Mouse (Mus musculus) right cerebral cortex, adult 18-20 months (tissue): ENCODE data around the gene Dvl3.
"Not testable (repeated sequence)": the region's sequence is repeated elsewhere in the genome, so short reads cannot be mapped to it uniquely, and the experiment has no call there.

Source experiments
- DNase-seq: peaks from one replicate; pipeline ENCODE4 v3.0.0; 2022; ENCODE audit warnings: mixed read lengths

Dvl3 gene

DNA sequence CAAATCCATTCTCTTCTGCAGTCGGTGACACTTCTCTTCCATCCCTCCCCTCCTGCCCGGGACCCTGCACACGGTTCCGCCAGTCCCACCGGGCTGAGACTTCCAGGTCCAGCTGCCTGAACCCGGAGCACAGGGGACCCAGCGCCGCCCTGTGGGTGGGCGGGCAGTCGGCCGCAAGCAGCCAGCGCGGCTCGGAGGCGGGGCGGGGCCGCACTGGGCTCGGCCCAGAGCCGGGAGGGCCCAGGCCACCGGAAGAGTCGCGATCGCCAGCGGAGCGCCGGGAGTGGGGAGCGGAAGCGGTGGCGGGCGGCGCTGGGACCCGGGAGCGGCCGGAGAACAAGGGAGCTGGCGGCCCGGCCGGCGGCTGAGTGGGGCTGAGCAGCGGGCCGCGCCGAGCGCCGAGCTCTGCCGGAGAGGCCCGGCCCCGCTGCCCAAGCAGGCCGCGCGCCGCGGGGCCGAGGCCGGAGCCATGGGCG lies at the start of gene Dvl3:
Dvl3 (plus strand) TSS at position 257 of the 476 bp plus-strand sequence.
- DNase-seq: peak; percentile 92

DNA sequence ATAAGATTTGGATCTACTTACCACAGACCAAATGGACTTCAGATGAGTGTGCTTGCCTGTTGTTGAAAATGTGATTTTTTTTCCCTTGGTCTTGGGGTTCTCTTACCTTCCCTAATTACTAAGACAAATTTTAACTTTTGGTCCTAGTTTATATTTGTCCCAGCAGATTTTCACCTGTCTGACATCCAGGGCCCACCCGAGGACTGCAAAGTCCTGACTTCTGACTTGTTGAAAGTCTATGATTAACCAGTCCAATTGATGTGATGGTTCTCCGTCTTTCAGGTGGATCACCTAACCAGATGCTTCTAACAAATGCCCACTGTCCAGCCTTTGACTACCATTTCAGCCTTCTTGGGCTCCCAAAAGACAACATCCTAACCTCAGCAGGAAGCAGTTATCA lies 45.8 kb upstream of the Dvl3 start:
- no peak for DNase-seq

DNA sequence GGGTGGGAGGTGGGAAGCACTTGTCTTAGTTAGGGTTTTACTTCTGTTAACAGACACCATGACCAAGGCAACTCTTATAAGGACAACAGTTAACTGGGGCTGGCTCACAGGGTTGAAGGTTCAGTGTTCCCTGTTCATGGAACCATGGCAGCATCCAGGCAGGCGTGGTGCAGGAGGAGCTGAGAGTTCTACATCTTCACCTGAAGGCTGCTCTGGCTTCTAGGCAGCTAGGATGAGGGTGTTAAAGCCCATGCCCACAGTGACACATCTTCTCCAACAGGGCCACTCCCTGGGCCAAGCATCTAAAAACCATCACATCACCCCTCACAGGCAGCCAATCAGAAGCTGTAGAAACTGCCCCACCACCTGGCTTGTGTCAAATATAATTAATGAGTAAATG lies 45.1 kb upstream of the Dvl3 start:
- DNase-seq: no peak

DNA sequence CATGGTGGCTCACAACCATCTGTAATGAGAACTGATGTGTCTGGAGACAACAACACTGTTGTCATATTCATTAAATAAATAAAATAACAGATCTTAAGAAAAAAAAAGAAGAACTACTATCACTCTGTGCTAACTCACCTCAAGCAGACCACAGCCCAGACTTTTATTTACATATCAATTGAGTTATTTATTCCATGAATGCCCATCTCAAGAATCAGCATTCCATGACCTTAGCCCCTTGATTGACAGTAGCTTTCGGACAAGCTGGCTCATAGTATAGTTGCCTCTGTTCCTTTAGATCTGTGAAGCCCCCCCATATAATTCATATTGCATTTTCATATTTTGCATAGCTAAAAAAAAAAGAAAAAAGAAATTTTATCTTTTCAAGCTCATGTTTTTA lies 43.0 kb upstream of the Dvl3 start:
- no peak for DNase-seq

DNA sequence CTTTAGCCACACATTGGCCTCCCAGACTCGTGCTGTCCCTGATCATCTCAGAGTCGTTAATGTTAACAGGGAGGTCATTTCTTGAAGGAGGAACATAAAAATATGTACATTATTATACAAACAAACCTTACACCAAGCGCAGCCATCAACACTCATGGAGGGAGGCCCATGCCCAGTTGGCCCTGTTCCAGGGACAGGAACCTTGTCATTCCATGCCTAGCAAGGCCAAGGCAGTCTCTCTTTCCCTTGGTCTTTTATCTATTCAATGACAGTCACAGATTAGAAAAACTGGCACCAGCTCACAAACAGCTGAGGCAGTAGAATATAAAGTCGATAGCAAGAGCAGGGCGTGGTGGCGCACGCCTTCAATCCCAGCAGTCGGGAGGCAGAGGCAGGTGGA lies 42.6 kb upstream of the Dvl3 start:
- no peak for DNase-seq

DNA sequence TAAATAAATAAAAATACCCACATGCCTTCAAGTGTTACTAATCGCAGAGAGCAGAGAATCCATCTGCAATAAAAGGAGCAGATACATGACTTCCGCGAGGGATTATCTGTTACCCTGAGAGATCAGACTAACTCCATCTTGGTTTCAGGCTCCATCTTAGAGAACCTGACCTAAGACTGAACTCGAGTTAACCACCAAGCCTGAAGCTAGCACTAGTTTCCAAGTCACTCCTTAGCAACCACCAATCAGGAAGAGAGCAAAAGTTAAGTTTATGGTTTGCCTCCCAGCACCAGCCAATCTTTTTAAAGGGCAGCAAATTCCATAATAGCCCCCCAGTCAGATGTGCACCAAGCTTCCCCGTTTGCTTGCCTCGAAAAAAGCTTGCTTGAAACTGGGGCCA lies 42.0 kb upstream of the Dvl3 start:
- DNase-seq: no peak

DNA sequence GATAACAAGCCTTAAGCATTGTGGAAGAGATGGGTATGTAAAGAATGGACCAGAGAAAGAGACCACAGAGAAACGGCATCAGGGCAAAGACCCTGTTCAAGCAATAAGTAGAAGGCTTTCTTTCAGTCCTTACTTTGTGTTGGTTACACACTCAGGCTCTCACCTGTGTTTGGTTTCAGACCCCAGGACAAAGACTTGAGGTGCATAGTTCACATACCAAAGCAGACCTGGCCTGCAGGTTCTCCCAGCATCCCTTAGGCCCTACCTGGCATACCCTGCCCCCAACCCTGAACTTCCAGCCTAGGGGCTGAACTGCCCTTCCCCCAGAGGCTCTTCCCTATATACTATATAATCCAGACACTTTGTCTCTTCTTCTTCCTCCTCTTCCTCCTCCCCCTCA lies 41.4 kb upstream of the Dvl3 start:
- no peak for DNase-seq

DNA sequence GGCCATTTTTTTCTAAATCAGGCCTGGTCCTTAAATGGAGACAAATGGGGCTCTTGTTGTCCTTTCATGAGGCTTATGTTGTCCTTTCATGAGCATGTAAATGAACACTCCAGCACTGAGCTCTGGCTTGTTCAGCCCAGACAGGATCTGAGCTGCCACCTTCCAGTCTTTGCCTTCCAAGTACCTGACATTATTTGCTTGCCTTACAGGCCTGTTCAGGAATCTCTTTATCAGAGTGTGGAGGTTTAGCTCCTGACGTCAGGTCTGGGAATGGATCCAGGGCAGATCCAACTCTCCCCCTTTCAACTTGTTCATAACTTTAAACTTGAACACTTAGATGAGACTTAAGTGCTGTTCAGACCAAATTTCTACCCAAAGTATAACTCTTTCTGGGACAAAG lies 39.9 kb upstream of the Dvl3 start:
- DNase-seq: no peak

DNA sequence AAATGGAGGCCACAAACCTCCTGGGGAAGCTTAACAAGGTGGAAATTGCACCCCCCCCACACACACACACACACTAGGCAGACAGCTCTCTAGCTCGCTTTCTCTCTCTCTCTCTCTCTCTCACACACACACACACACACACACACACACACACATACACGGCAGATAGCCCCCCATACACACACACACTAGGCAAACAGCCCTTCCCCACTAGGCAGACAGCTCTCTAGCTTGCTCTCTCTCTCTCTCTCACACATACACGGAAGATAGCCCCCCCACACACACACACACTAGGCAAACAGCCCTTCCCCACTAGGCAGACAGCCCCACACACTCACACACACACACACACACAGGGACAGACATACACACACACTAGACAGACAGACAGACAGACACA lies 39.5 kb upstream of the Dvl3 start:
- no peak for DNase-seq

DNA sequence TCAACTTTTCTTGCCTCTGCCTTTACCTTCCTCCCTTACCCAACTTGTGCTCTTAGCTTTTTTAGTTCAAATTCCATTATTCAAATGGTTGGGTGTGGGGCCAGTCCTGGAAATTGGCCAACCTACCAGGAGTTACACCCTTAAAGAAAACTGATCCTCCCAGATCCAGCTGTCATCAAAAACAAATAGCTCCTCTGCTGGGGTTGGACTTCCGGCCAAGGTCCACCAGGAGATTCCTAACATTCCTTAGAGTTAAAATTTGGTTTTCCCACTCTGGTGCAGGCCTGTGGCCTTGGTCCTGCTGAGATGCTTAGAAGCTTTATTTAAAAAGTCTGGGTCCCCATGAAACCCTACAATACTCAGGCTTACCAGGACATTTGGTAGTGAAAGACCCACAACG lies 38.3 kb upstream of the Dvl3 start:
- no peak for DNase-seq

DNA sequence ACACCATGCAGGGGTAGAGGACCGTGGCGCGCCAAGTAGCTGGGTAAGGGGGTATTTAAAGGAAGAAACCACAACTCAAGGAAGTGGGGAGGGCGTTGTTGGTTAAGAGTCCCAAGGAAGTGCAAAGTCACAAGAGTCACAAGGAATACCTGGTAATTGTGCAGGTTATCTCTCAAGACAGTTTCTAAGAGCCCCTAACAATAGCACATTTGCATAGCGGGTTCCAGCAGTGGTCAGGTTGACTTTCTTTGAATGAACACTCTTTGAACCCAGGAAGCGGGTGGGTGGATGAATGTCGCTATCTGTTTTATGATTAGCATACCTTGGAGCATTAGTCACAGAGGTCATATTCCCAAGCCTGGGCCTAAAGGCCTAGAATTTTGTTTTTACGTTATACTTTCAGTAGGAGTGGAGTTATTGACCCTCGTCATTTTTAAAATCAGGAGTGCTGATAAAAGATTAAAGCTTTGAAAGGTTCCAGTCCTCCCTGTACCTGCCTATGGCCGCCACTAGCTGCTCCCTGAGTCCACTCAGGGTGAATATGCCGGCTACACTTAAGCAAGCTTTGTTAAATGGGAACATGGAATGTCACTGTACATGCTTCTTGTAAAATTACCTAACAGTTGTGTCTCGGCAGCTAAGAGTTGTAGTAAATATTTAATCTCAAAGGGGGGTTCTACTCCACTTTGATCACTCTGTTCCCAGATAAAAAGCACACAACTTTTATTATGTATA lies 37.6 kb upstream of the Dvl3 start:
- not testable (repeated sequence) for DNase-seq

DNA sequence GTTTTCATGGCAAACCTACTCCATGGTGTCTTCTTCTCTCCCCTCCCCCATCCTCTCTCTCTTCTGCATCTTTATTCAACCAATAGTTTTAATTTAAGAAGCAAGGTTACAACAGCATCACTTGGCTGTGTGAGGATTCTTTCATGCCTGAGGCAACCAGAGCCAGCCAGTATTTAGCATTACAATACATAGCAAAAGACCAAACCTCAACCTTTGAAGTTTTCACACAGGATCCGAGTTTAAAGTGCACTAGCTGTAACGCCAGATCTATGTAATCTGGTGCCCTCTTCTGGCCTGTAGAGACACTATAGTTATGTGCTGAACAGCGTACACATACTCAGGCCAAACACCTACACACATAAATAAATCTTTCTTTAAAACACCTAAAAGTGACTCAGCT lies 36.7 kb upstream of the Dvl3 start:
- DNase-seq: no peak

DNA sequence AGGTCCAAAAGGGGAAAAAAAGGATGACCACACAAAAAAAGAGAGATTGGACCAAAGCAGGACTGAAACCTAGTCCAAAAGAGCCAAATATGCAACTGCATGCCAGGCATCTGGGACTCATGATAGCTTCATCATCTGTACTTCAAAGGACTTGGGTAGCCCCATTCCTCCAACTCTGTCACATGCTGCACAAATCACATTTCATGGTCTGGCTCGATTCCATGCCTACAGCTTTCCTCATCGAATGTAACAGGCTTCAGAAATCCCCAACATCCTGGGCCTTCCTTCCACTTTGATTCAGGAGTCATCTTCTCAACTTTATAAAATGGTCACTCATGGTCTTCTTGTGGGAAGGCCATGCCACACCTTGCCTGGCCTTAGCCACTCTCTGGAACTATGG lies 35.0 kb upstream of the Dvl3 start:
- no peak for DNase-seq

DNA sequence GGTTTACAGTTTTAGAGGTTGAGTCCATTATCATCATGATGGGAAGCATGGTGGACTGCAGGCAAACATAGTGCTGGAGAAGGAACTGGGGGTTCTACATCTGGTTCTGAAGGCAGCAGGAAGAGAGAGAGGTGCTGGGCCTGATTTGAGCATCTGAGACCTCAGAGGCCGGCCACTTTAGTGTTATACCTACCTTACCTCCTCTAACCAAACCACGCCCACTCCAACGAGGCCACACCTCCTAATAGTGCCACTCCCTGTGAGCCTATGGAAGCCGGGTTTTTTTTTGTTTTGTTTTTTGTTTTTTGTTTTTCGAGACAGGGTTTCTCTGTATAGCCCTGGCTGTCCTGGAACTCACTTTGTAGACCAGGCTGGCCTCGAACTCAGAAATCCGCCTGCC lies 33.1 kb upstream of the Dvl3 start:
- not testable (repeated sequence) for DNase-seq

DNA sequence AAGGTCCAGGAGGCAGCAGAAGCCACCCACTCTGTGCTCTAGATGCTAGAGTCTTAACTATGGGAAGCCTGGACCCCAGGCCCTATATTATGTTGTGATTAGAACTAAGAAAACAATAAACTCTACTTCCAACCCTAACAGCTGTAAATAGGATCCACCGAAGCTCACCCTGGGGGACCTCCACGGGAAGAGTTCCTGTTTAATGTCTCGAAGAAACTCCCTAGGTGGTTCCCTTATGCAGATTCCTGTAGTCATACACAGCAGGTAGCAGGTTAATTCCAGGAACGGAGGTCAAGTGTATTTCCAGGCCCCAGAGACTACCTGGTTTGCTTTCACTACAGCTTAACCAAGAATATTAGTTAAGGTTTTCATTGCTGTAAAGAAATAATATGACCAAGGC lies 31.7 kb upstream of the Dvl3 start:
- no peak for DNase-seq

DNA sequence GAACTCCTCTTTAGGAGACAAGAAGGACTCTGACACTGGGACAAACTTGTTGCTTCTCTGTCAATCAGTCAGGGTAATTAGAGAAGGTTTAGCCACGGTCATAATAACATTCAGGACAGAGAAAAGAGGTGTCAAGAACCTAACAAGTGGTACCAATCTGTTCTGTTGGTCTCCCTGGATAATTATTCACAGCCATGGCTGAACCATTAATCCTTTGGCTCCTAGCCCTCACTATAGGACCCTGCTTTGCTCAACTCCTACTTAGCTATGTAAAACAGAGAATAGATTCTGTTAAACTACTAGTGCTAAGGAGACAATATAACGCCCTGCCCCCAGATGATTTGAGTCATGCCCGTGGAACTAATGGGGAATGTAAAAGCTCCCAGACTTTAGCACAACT lies 30.7 kb upstream of the Dvl3 start:
- no peak for DNase-seq

DNA sequence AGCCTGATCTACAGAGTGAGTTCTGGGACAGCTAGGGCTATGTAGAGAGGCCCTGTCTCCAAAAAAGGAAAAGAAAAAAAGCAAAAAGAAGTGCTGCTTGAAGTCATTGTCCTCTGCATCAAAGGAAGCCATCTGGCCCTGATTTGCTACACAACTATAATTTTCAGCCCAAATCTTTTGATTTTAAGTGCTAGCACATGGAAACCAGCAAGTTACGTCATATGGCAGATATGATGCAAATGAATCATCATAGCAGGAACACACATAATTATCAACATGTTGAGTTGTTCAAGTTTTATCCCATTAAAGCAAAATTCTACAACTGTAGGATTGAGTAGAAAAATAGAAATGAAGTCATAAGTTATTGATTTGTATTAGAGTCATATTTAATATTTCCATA lies 28.6 kb upstream of the Dvl3 start:
- DNase-seq: no peak

DNA sequence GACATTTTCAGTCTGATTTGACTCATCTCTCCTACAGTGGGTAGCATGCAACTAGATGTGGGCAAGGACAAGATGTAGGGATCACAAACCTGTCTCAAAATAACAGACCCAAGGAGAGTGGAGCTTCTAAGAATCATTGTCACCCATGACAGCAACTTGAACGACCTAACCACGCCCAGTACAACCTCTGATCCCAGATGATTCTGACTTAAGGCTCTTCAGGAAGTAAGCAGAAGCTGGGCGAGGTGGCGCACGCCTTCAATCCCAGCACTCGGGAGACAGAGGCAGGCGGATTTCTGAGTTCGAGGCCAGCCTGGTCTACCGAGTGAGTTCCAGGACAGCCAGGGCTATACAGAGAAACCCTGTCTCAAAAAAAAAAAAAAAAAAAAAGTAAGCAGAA lies 28.0 kb upstream of the Dvl3 start:
- not testable (repeated sequence) for DNase-seq

DNA sequence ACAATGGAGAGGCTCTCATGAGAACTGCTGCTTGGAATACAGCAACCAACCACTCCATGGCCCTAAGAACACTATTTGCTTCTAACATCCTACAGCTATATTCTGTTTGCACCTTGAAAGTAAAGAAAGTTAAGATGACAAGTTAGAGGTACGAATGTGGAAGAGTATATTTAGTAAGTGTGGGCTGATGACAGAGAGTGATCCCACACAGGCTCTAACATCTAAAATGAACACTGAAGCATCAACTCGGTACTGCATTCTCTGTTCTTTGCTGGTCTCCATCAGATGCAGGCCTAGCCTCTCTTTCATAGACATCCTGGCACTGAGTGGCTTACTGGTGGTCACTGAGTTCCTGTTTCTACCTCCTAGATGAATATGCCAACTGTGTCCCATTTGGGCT lies 27.5 kb upstream of the Dvl3 start:
- no peak for DNase-seq

DNA sequence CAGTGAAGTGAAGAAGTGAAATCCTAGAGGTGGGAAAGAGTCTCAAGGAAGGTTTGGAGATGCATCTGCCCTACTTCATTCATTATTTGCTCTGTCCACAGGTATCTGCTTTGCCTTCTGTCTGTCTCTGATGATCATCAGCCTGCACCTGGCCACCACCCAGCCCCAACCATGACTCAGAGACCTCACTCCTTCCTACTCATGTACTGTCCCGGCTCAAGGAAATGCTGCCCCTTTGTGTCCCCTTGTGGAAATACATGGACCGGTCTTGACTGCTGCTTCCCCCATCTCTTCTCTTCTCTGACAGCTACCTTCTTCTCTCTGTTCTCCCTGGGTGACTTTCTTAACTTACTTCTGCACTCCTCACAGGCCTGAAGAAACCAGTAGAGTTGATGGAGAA lies 26.2 kb upstream of the Dvl3 start:
- DNase-seq: no peak

DNA sequence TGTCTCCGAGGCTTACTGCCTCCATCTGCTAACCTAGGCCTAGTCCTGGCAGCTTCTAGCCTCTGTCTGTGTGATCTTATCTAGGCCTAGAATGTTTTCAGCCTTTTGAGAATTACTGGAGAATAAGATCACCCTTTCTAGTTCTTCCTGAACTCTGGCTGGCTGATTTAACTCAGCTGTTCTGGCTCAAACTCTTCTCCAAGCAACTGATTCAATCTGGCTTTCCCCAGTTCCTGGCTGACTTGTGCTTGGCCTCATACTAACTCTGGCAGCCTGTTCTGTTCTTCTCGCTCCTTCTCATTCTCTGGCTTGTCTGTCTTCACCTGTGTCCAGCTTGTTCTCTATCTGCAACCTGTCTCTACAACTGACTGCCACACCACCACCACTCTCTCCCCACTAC lies 25.5 kb upstream of the Dvl3 start:
- no peak for DNase-seq

DNA sequence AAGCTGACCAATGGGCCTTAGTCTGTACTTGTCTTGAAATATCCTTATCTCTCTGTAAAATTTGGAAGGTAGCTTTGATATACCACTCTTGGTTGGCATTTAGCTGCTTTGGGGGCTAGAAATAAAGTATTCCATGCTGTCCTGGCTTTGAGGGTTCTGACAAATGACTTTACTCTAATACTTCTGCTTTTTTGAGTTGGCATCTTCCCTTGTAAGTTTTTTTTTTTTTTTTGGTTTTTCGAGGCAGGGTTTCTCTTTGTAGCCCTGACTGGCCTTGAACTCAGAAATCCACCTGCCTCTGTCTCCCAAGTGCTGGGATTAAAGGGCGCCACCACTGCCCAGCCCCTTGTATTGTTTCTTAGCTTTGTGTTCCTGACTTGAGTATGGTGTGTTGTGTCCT lies 23.3 kb upstream of the Dvl3 start:
- DNase-seq: no peak

DNA sequence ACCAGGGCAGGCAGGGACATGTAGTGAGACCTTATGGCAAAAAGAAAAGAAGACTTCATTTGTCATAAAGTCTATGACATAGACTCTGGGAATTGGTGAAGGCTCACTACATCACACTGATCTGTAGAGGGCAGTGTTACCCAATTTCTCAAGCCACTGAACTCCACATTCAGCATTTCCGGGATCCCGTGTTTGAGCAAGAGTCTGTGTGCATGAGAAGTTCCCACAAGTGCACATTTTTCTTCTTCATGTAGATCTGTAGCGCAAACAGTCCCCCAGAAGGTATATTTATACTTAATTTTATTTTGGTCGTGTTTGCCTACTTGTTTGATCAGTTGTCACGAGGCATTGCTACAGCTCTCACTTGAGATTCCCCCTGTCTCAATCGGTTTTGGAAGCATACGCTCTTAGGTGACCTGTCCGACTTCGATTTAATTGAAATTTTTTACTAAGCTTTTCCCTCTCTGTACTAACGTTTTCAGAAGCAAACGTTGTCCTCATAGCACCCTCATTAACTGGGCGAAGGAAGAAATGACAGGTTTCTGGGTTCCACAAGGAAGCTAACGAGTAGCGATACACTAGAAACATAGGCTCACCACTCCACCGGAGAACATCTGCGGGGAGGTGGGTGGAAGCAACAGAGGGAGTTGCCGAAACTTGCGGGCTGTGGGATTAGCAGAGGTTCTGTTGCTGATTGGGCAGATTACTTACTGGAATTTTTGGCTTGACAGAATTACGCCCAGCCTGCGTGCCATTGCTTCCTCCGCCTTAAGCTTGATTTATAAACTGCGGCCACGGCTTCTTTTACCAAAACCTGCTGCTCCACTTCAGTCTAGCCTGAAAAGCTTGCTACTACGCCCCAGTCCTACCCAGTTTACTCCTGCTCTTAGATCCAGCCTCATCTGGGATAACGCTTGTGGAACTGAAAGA lies 19.8 kb upstream of the Dvl3 start:
- peak; percentile 66 for DNase-seq

DNA sequence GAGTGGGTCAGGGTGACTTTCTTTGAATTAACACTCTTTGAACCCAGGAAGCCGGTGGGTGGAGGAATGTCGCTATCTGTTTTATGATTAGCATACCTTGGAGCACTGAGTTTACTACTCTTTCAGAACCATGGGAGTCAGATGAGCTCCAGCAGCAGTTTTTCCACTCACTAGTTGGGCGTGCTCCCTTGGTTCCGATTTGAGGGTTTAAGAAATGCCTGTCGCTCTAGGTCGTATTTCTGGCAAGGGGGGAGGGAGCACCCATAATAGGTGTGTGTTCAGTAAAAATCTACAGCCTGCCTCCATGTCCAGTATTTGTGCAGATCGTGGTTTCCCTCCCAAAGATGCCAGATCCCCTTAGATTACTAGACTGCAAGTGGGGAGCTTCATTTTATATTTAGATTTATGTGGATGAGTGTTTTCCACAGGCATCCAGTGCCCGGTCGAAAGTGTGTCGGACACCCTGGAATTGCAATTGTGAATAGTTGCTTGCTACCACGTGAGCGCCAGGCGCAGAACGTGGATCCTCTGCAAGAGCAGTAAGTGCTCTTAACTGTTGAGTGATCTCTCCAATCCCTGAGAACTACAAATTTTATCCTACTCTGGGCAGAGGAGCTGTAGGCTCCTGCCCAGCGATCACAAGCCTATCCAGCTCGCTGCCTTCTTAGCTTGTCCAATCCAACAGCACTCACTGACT lies 18.7 kb upstream of the Dvl3 start:
- DNase-seq: no peak
